Mouse (Mus musculus): Measurements from ENCODE around the gene Rnpepl1.
A peak's percentile ranks its signal among the peaks of the same experiment; 100 is the strongest.

Gene Rnpepl1

DNA sequence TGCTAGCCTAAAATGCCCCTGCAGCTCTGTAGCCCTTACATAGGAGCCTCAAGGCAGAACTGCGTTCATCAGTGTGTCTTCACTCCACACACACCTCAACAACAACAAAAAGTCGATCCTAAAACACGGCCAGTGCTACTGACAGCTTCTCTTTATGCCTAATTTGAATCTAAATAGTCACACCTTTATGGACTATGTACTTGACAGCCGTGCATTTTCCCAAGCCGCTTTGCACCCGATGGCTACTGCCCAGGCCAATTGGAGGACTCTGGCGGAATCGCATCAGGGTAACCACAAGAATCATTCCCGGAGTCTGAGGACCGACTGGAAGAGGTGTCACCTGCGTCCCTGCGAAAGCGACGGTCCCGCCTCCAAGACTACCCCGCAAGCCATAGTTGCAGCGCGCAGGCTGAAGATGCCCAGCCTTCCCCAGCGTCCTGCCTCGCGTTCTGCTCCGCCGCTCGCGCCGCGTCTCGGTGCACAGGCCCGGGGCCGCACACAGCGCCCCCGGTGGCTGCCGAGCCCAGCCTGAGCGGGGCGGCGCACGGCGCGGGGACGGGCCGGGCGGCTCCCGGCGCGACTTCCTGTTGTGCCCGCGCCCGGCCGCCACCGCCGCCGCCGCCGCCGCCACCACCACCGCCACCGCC, at the start of gene Rnpepl1:
TSS of gene Rnpepl1 (plus strand) at position 545 of the 647 bp plus-strand sequence.
- peak; percentile 58 to 76 for DNase-seq (ENCODE audit: low spot score in 2 of 2)

GRCm38 (mm10) chr1:92861503-92861902, 49.1 kb upstream of the Rnpepl1 start:
- DNase-seq (ENCODE audit: low spot score in 2 of 2): no peak

DNA sequence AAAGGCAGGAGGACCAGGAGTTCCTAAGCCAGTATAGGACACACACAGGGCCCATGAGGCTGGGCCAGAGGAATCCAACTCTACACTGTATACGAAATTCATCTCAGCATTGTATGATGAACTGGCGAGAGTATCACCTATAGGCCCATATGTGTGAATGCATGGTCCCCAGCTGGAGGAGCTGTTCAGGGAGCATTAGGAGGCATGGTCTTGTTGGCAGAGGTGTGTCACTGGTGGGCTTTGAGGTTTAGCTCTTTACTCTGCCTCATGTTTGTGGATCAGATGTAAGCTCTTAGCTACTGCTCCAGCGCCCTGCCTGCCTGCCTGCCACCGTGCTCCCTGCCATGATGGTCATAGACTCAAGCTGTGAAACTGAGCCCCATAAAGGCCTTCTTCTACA, 47.3 kb upstream of the Rnpepl1 start:
- DNase-seq (ENCODE audit: low spot score in 2 of 2): no peak

GRCm38 (mm10) chr1:92866170-92866569, 44.4 kb upstream of the Rnpepl1 start:
- no peak for DNase-seq (ENCODE audit: low spot score in 2 of 2)

GRCm38 (mm10) chr1:92869985-92870384, 40.6 kb upstream of the Rnpepl1 start:
- DNase-seq (ENCODE audit: low spot score in 2 of 2): no peak

DNA sequence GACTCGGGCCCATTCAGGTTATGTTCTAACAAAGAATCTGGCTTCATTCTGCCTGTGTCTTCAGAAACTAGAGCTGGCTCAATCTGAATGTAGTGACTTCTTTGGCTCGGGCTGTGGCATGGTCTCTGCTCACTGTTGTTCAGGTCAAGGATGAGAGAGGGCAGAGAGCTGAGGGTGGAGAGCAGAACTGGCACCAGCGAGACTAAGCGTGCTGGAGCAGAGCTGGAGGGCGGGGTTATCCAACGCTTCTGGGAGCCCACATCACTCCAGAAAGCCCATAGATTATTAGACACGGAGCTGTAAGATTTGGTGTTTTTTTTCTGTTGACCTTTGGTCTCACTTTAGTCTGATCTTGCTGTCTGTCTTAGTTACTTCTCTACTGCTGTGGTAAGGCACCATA, 37.9 kb upstream of the Rnpepl1 start:
- DNase-seq (ENCODE audit: low spot score in 2 of 2): no peak

DNA sequence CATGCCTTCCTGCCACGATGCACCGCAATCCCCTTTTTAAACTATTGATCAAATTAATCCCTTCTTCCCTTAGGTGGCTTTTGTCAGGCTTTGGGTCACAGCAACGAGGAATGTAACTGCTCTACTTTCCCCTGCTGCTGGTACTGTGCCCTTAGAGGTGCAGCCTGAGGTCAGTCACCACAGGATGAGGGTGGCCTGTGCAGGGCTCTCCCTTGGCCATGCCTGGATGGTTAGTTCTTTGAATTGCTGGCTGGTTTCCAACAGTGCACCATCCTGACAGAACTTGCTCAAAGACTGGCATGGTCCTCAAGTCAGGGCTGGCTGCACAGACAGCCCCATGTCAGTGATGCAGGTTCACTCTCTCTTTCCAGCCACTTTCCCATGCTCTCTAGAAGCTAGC, 36.6 kb upstream of the Rnpepl1 start:
- no peak for DNase-seq (ENCODE audit: low spot score in 2 of 2)

- DNase-seq (ENCODE audit: low spot score in 2 of 2): no peak
These were observed 35.0 kb upstream of the Rnpepl1 start for GRCm38 (mm10) chr1:92875360-92876111.

DNA sequence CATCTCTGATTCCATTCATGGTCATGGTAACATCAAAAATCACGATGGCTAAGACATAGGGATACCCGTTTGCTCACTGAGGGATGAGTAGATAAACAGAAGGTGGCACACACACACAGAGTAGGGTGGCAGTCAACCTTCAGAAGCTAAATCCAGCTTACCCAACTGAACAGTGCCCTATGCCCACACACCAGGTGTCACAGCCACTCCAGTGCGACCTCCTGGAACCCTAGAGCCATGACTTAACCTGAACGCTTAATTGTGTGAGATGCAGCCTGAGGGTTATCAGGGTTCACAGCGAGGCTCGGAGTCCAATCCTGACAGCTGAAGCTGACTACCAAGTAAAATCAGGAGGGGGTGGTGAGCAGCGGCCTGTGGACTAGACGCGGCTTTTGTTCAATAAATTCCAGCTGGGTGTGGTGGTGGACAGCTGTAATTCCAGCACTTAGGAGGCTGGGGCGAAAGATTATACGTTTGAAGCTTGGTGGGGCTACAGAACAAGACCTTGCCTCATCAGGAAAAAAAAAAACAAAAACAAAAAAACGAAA, 33.1 kb upstream of the Rnpepl1 start:
- no peak for DNase-seq (ENCODE audit: low spot score in 2 of 2)

DNA sequence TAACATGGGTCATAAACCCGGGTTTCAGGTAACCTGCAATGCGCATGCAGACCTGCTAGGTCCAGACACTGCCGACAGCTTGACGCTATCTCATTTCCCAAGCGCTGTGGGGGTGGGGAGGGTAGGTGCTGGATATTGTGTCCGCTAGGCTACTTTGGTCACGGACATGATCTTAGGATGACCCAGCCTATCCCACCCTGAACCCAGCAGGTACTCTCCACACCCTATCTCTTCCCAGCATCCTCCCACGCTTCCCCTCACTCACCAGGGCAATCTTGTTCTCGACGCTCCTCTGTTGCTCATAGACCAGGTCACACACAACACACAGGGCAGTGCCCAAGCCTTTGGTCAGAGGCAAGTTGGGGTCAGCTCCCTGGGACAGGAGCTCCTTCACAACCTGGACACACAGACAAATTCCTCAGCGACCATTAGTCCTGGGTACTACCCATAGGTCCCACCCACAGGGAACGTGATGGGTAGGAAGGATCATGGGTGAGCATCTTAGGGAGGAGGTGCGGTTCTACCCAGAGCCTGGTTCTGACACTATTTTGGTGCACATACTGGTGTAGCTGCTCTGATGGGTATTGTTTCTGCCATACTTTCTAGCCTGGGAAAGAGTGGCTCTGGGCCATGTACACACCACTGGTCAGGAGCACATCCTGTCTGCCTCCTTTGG, 32.4 kb upstream of the Rnpepl1 start:
- DNase-seq (ENCODE audit: low spot score in 2 of 2): no peak

DNA sequence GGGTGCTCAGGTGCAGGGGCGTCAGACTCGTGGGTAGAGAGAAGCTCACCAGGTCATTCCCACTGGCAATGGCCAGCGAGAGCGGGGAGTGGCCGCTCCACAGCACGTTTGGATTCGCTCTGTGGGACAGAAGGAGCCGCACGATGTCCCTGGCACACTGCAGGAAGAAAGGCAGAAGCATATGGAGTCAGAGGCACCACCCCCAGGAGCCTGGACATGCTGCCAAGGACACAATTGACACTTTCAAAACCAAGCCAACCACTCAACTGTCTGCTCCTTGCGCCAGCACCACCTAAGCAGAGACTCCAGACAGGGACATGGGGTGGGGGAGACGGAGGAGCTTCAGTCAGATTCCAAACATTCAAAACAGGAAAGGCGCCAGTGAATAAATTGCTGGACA, 31.3 kb upstream of the Rnpepl1 start:
- peak in 1 of 2 experiments; percentile 48 for DNase-seq (ENCODE audit: low spot score in 2 of 2)

GRCm38 (mm10) chr1:92880101-92880500, 30.5 kb upstream of the Rnpepl1 start:
- no peak for DNase-seq (ENCODE audit: low spot score in 2 of 2)

GRCm38 (mm10) chr1:92881982-92882381, 28.6 kb upstream of the Rnpepl1 start:
- no peak for DNase-seq (ENCODE audit: low spot score in 2 of 2)

GRCm38 (mm10) chr1:92888901-92889655, 21.5 kb upstream of the Rnpepl1 start:
- no peak for DNase-seq (ENCODE audit: low spot score in 2 of 2)

- no peak for DNase-seq (ENCODE audit: low spot score in 2 of 2)
These were observed 17.8 kb upstream of the Rnpepl1 start for GRCm38 (mm10) chr1:92892791-92893190.

DNA sequence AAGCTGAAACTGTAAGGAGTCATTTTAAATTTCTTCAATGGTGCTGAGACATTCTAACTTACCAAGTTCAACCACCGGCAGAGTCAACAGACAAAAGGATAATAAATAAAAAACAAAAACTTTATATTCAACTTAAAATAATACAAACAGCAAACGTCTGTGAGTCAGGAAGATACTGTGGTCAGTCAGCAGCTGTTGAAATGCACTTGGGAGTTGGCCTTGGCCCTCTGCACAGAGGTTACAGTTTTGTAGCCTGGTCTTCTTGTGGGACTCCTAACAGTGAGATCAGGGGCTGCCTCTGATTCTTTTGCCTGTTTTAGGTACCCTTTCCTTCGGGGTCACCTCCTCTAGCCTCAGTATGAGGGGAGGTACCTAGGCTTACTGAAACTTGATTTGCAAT, 16.7 kb upstream of the Rnpepl1 start:
- no peak for DNase-seq (ENCODE audit: low spot score in 2 of 2)

- DNase-seq (ENCODE audit: low spot score in 2 of 2): peak; percentile 57 to 86
These were observed 15.5 kb upstream of the Rnpepl1 start for GRCm38 (mm10) chr1:92895089-92895488.

- peak in 1 of 2 experiments; percentile 39 for DNase-seq (ENCODE audit: low spot score in 2 of 2)
These were observed 7.8 kb upstream of the Rnpepl1 start, which contains the start of gene Ankmy1 for GRCm38 (mm10) chr1:92902786-92903185. Gene Ankmy1, minus strand, starts transcription at chr1:92902906.

DNA sequence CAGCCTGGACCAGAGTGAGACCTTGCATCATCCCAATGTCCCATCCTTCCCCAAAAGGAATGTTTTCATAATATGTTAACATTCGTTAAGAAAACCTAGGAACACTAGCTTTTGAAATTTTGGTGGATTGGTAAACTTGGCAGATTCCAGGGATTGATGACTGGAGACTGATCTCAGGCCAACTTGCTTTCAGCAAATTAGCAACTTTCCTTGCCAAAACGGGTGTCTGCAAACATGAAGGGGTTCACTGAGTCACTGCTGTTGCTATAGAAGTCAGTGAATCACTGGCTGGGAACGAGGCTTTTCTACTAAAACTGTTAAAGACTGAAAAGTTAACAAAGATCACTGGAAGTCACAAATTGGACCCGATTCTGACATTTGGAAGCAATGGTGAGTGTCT, 7.0 kb upstream of the Rnpepl1 start:
- DNase-seq (ENCODE audit: low spot score in 2 of 2): no peak

DNA sequence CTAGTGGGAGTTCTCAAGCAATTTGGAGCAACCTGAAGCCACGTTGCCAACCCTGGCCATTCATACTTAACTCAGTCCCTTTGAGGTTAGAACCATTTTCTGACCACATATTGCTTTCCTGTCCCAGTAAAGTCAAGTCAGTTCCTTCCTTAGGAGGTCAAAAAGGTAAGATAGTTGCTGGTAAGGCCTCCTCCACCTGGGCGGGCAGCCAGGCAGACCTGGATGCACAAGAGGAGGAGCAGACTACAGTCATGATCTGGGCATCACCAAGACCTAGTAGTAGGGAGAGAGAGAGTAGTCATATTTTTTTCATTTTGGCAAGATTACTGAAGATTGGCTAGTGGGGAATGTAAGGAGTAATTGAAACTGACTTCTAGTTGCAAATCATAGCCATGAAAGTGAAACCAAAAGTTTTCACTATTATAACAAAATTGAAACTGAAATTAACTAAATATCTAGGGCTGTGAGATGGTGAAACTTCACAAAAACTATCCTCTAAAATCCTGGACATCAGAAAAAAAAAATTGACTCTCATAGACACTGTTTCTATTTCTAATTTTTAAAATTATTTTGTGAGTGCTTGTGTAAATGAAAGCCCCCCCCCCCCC, 4.8 kb upstream of the Rnpepl1 start:
- DNase-seq (ENCODE audit: low spot score in 2 of 2): no peak
